Mouse (Mus musculus) CH12.LX (cell line): ENCODE data around the gene Bco1. TPM values are rescaled to one million over a fixed set of nuclear protein-coding genes. Genes with fewer than 3 reads are reported as not detected.
A peak's percentile ranks its signal among the peaks of the same experiment; 100 is the strongest.

Source experiments
- DNase-seq: peaks from one replicate; pipeline ENCODE4 v3.0.0-alpha.2; 2013; ENCODE audit errors: extremely low read depth
- H3K27ac ChIP-seq: 2 replicates; pipeline ENCODE4 v1.5.1; 2012; ENCODE audit warnings: low read depth, mild to moderate bottlenecking, control low read depth, moderate library complexity; ENCODE audit not compliant: insufficient read depth
- H3K27me3 ChIP-seq: replicated peaks from 2 replicates; pipeline ENCODE3; 2012; ENCODE audit warnings: inconsistent platforms
- H3K36me3 ChIP-seq, 2 experiments: replicated peaks in 1 of 2; 2 replicates each; pipeline versions ENCODE3 to v1.6.1; 2012; ENCODE audit warnings: inconsistent platforms in 1 of 2, low read length in 1 of 2, mild to moderate bottlenecking in 1 of 2, mixed read lengths in 1 of 2, moderate library complexity in 1 of 2; ENCODE audit not compliant: control insufficient read depth in 1 of 2, insufficient read depth in 1 of 2
- H3K4me1 ChIP-seq, 2 experiments: 2 replicates each; pipeline ENCODE4 v1.6.1; 2012; ENCODE audit warnings: inconsistent platforms in 1 of 2, moderate library complexity in 1 of 2; ENCODE audit not compliant: insufficient read depth in 2 of 2, control insufficient read depth in 1 of 2
- H3K4me2 ChIP-seq: 2 replicates; pipeline ENCODE4 v1.6.1; 2012; ENCODE audit warnings: low read depth, mild to moderate bottlenecking, control low read depth; ENCODE audit not compliant: poor library complexity, insufficient read depth, severe bottlenecking
- H3K4me3 ChIP-seq, 3 experiments: fragments of 150-350 bp in 1 of 3; sonication (generic) in 1 of 3; replicated peaks in 1 of 3; 2 replicates each; pipeline versions ENCODE3 to v1.5.1; 2011 to 2012; ENCODE audit warnings: low read depth in 2 of 3, low read length in 2 of 3, mild to moderate bottlenecking in 2 of 3, moderate library complexity in 2 of 3, control low read depth in 1 of 3, improper control_type of control experiment in 1 of 3, inconsistent platforms in 1 of 3, mixed read lengths in 1 of 3; ENCODE audit not compliant: poor library complexity in 1 of 3
- H3K79me2 ChIP-seq: replicated peaks from 2 replicates; pipeline ENCODE4 v1.6.1; 2012; ENCODE audit warnings: mild to moderate bottlenecking, moderate library complexity; ENCODE audit not compliant: control insufficient read depth, poor library complexity, insufficient read depth, severe bottlenecking; ENCODE audit errors: extremely low read depth
- H3K9ac ChIP-seq: 2 replicates; pipeline ENCODE4 v1.6.1; 2012; ENCODE audit warnings: low read depth, mild to moderate bottlenecking, control low read depth, moderate library complexity; ENCODE audit not compliant: insufficient read depth
- H3K9me3 ChIP-seq: replicated peaks from 2 replicates; pipeline ENCODE3; 2012; ENCODE audit warnings: low read length, inconsistent platforms, mixed read lengths
- CTCF ChIP-seq, 2 experiments: IDR thresholded peaks in 1 of 2; conservative IDR thresholded peaks in 1 of 2; 2 replicates each; pipeline ENCODE4 v1.5.1; 2011 to 2012; ENCODE audit warnings: low read depth in 2 of 2, low read length in 2 of 2, improper control_type of control experiment in 1 of 2, inconsistent platforms in 1 of 2, mild to moderate bottlenecking in 1 of 2, moderate library complexity in 1 of 2
- EP300 ChIP-seq: IDR thresholded peaks from 2 replicates; pipeline ENCODE4 v1.6.1; 2011; ENCODE audit warnings: low read length, improper control_type of control experiment
- ETS1 ChIP-seq: conservative IDR thresholded peaks from 2 replicates; pipeline ENCODE4 v1.6.1; 2012; ENCODE audit warnings: low read depth, mild to moderate bottlenecking, inconsistent platforms, low read length, improper control_type of control experiment, moderate library complexity
- HCFC1 ChIP-seq: IDR thresholded peaks from 2 replicates; pipeline ENCODE4 v1.6.1; 2012; ENCODE audit warnings: low read depth, mild to moderate bottlenecking, inconsistent platforms, low read length, improper control_type of control experiment
- MAFK ChIP-seq: IDR thresholded peaks from 2 replicates; pipeline ENCODE4 v1.6.1; 2011; ENCODE audit warnings: low read length, improper control_type of control experiment; ENCODE audit not compliant: insufficient replicate concordance
- MYC ChIP-seq: IDR thresholded peaks from 2 replicates; pipeline ENCODE4 v1.6.1; 2011; ENCODE audit warnings: low read depth, mild to moderate bottlenecking, improper control_type of control experiment, low read length
- NELFE ChIP-seq: IDR thresholded peaks from 2 replicates; pipeline ENCODE4 v1.6.1; 2011; ENCODE audit warnings: low read depth, low read length, improper control_type of control experiment
- PAX5 ChIP-seq: IDR thresholded peaks from 2 replicates; pipeline ENCODE4 v1.6.1; 2012; ENCODE audit warnings: low read length, inconsistent platforms, mixed read lengths
- POLR2A ChIP-seq: IDR thresholded peaks from 2 replicates; pipeline ENCODE4 v1.6.1; 2011; ENCODE audit warnings: low read depth, mild to moderate bottlenecking, improper control_type of control experiment, low read length
- RAD21 ChIP-seq: IDR thresholded peaks from 2 replicates; pipeline ENCODE4 v1.6.1; 2011; ENCODE audit warnings: low read depth, mild to moderate bottlenecking, low read length, improper control_type of control experiment, moderate library complexity
- SIN3A ChIP-seq: IDR thresholded peaks from 2 replicates; pipeline ENCODE4 v1.6.1; 2012; ENCODE audit warnings: low read length, improper control_type of control experiment, inconsistent platforms
- SMC3 ChIP-seq: IDR thresholded peaks from 2 replicates; pipeline ENCODE4 v1.6.1; 2011; ENCODE audit warnings: low read depth, low read length, improper control_type of control experiment
- USF2 ChIP-seq: conservative IDR thresholded peaks from 2 replicates; pipeline ENCODE4 v1.6.1; 2011; ENCODE audit warnings: low read depth, low read length, improper control_type of control experiment
- ZC3H11A ChIP-seq: IDR thresholded peaks from 2 replicates; pipeline ENCODE4 v1.6.1; 2012; ENCODE audit warnings: low read depth, mild to moderate bottlenecking, inconsistent platforms, low read length, improper control_type of control experiment
- ZKSCAN1 ChIP-seq: IDR thresholded peaks from 2 replicates; pipeline ENCODE4 v1.6.1; 2012; ENCODE audit warnings: low read depth, inconsistent platforms, low read length, improper control_type of control experiment, borderline replicate concordance
- ZMIZ1 ChIP-seq: IDR thresholded peaks from 2 replicates; pipeline ENCODE4 v1.6.1; 2012; ENCODE audit warnings: low read depth, mild to moderate bottlenecking, inconsistent platforms, low read length, improper control_type of control experiment
- ZNF384 ChIP-seq: IDR thresholded peaks from 2 replicates; pipeline ENCODE4 v1.6.1; 2012; ENCODE audit warnings: low read depth, low read length, improper control_type of control experiment, inconsistent platforms
- dilution Hi-C: fragments of 300-500 bp; cut with MboI; formaldehyde crosslinking; loops from 2 replicates; pipeline ENCODE4 v1.14.3; 2020; ENCODE audit warnings: low sequenced_read_pairs; ENCODE audit not compliant: extremely low pct_unique_long_range_greater_than_20kb, extremely low pct_ligation_motif_present
- in situ Hi-C: fragments of 300-500 bp; cut with MboI; formaldehyde crosslinking; loops from 3 replicates; pipeline ENCODE4 v1.14.3; 2019; ENCODE audit warnings: low sequenced_read_pairs, low pct_ligation_motif_present, low pct_unique_long_range_greater_than_20kb, mixed read lengths
- polyA plus RNA-seq: library from polyadenylated mRNA; unstranded; fragments of >175 nt; gene quantifications from 2 replicates; pipeline ENCODE4 v1.2.1, GENCODE M21; 2012; ENCODE audit warnings: low read depth; ENCODE audit not compliant: insufficient read length
- total RNA-seq, 2 experiments: library from RNA; depleted of rRNA; stranded (reverse); fragments of 300-350 nt in 1 of 2; fragments of >200 nt in 1 of 2; gene quantifications; 2 replicates each; pipeline ENCODE4 v1.2.3; 2012 to 2014

The Bco1 gene
- total RNA-seq (2012; rRNA removed) (not detected in 2 replicates), total RNA-seq (2014; rRNA removed) (not detected in 2 replicates), polyA plus RNA-seq (not detected in 2 replicates)

DNA sequence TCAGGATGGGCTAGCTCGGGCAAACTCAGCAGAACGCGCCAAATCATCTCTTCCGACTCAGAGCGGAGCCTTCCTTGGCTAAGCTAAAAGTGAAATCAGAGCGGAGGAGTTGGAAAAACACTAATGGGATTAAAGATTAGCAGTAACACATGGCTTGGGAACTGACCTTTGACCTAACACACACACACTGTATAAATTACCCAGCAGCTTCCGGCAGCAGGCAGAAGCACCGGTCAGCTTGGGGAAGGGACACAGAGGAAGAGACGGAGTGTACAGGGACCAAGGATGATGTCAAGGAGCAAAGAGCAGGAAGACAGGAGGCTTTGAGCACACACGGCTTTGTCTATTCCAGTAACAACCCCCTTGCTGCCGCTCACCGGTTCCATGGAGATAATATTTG is at the start of gene Bco1:
TSS of gene Bco1 (plus strand) at position 208 of the 400 bp plus-strand sequence.
- Histone ChIP-seq H3K27me3 (peaks cover 12% of the 10 kb centered on the region), H3K27ac (no peak within 1 kb of the TSS), H3K4me3 (no peak within 1 kb of the TSS), H3K9ac (no peak within 1 kb of the TSS), H3K36me3 (no peaks in the 10 kb centered on the region), H3K4me1 (no peaks in the 10 kb centered on the region; a peak in 1 of 4 replicates), H3K79me2 (no peaks in the 10 kb centered on the region), H3K4me2 (no peak within 1 kb of the TSS), H3K9me3 (peaks cover 12% of the 10 kb centered on the region)
- in situ Hi-C loops: no loop called here
- TF ChIP-seq HCFC1 (no peak), ZNF384 (no peak), ZKSCAN1 (no peak), CTCF (conservative IDR thresholded peaks at IDR 0.05 in 1 of 2, IDR thresholded peaks at IDR 0.05 in 1 of 2; ENCODE audit: low read depth in 2 of 2, low read length in 2 of 2) (no peak), MYC (no peak), ZMIZ1 (no peak), MAFK (no peak)
- no peak for DNase-seq
- dilution Hi-C loops: no loop called here

- dilution Hi-C loops (no loop called here), in situ Hi-C loops (no loop called here)
- H3K9ac ChIP-seq: no peak overlapping the region
- H3K36me3 ChIP-seq: no peaks in the 10 kb centered on the region
- no peak overlapping the region for H3K4me2 ChIP-seq
- H3K27me3 ChIP-seq: peaks cover 10% of the 10 kb centered on the region
- H3K4me3 ChIP-seq: no peak overlapping the region
- no peaks in the 10 kb centered on the region for H3K79me2 ChIP-seq
- no peak overlapping the region for H3K27ac ChIP-seq
- no peak for DNase-seq
- peaks cover 2% of the 10 kb centered on the region for H3K9me3 ChIP-seq
- TF ChIP-seq ZC3H11A (no peak), SMC3 (no peak), USF2 (no peak), PAX5 (no peak), POLR2A (no peak), NELFE (no peak), EP300 (no peak), ETS1 (no peak), CTCF (conservative IDR thresholded peaks at IDR 0.05 in 1 of 2, IDR thresholded peaks at IDR 0.05 in 1 of 2; ENCODE audit: low read depth in 2 of 2, low read length in 2 of 2) (peak in 1 of 2 experiments; percentile 25; a peak in 1 of 4 replicates), ZKSCAN1 (0 out of 2 replicates have a peak, but pooled peaks have one; percentile 30), HCFC1 (no peak), RAD21 (peak; percentile 1; the same call in 1 of the 2 replicates), SIN3A (no peak)
- peaks cover 4 to 15% of the 10 kb centered on the region in 2 experiments; a peak in 3 of 4 replicates for H3K4me1 ChIP-seq
These were observed 46.2 kb upstream of the Bco1 start for GRCm38 (mm10) chr8:117049444-117049843.
